Mouse (Mus musculus): Measurements from ENCODE around the gene Pabpc4. TPM values are rescaled to one million over a fixed set of nuclear protein-coding genes. Genes with fewer than 3 reads are reported as not detected.
A peak's percentile ranks its signal among the peaks of the same experiment; 100 is the strongest.

The Pabpc4 gene
- polyA plus RNA-seq, 1 experiment from 2014 or later: 28.4 TPM

DNA sequence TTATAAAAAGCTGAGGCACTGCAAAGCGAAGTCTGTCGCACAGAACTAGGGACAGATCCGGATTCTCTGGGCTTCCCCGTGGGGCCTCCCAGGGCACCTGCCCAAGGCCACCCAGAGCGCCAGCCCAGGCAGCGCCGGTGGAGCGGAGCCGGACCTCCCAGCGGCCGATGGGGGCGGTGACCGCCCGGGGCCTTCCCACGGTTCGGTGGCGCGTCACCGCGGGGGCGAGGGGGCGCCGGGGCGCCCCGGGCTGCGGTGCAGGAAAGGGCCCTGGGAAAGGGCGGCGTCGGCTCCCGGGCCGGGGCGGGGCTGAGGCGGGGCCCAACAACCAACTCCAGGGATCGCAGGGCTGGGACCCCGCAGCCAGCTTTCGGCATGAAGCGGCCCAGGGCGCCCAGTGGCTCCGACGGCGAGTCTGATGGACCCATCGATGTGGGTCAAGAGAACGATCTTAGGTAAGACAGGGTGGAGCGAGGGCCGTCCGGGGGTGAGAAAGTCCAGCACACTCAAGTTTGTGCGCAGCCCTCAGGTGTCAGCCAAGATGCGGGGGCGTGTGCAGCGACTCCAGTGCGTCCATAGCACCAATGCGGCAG, 28.6 kb upstream of the Pabpc4 start, which contains the start of gene Heyl:
Gene Heyl (plus strand): TSS at position 65 of the 593 bp plus-strand sequence.
- peaks cover 8% of the 10 kb centered on the region for H3K4me1 ChIP-seq
- whole genome bisulfite sequencing: 1% methylated on average over 48 of the region's 52 CpGs
- H3K9me3 ChIP-seq: no peaks in the 10 kb centered on the region
- peak within 1 kb of the TSS; percentile 36 for H3K4me3 ChIP-seq
- ATAC-seq (replicated peaks): peak; percentile 38; the same call in 1 of the 2 replicates
- H3K36me3 ChIP-seq: no peaks in the 10 kb centered on the region
- H3K27me3 ChIP-seq: peaks cover 29% of the 10 kb centered on the region; the same call in 1 of the 2 replicates
- H3K27ac ChIP-seq (replicated peaks): no peak within 1 kb of the TSS
- H3K9ac ChIP-seq (replicated peaks): peak within 1 kb of the TSS; percentile 30
- peak within 1 kb of the TSS; percentile 59 for H3K4me2 ChIP-seq (replicated peaks)

GRCm38 (mm10) chr4:123235835-123236430, 26.2 kb upstream of the Pabpc4 start:
- no peak for ATAC-seq (replicated peaks)

GRCm38 (mm10) chr4:123236431-123237031, 25.6 kb upstream of the Pabpc4 start:
- Histone ChIP-seq H3K4me1 (peaks cover 16% of the 10 kb centered on the region), H3K27me3 (peaks cover 46% of the 10 kb centered on the region; the same call in 1 of the 2 replicates), H3K36me3 (no peaks in the 10 kb centered on the region), H3K9me3 (no peaks in the 10 kb centered on the region), H3K27ac (replicated peaks) (no peak overlapping the region), H3K4me3 (no peak overlapping the region), H3K9ac (replicated peaks) (no peak overlapping the region), H3K4me2 (replicated peaks) (no peak overlapping the region)
- 84% methylated on average over 13 of the region's 13 CpGs for WGBS
- no peak for ATAC-seq (replicated peaks)

More at GRCm38 (mm10) chr4:123235835-123236430, 26.2 kb upstream of the Pabpc4 start:
- WGBS: 72% methylated on average over 9 of the region's 9 CpGs
- no peak overlapping the region for H3K27ac ChIP-seq (replicated peaks)
- no peak overlapping the region for H3K9ac ChIP-seq (replicated peaks)
- peaks cover 46% of the 10 kb centered on the region; the same call in 1 of the 2 replicates for H3K27me3 ChIP-seq
- H3K9me3 ChIP-seq: no peaks in the 10 kb centered on the region
- no peak overlapping the region for H3K4me2 ChIP-seq (replicated peaks)
- peaks cover 16% of the 10 kb centered on the region for H3K4me1 ChIP-seq
- no peak overlapping the region for H3K4me3 ChIP-seq
- no peaks in the 10 kb centered on the region for H3K36me3 ChIP-seq

- no peak for ATAC-seq (replicated peaks)
- H3K36me3 ChIP-seq: no peaks in the 10 kb centered on the region
- H3K4me1 ChIP-seq: peaks cover 16% of the 10 kb centered on the region
- 67% methylated on average over 6 of the region's 6 CpGs for WGBS
- peaks cover 41% of the 10 kb centered on the region; the same call in 1 of the 2 replicates for H3K27me3 ChIP-seq
- H3K4me3 ChIP-seq: no peak overlapping the region
- H3K9me3 ChIP-seq: no peaks in the 10 kb centered on the region
- H3K9ac ChIP-seq (replicated peaks): no peak overlapping the region
- H3K27ac ChIP-seq (replicated peaks): no peak overlapping the region
- H3K4me2 ChIP-seq (replicated peaks): no peak overlapping the region
Measured at GRCm38 (mm10) chr4:123237386-123238266, 24.5 kb upstream of the Pabpc4 start.

GRCm38 (mm10) chr4:123239361-123240203, 22.6 kb upstream of the Pabpc4 start:
- H3K9ac ChIP-seq (replicated peaks): peak overlapping the region; percentile 38

DNA sequence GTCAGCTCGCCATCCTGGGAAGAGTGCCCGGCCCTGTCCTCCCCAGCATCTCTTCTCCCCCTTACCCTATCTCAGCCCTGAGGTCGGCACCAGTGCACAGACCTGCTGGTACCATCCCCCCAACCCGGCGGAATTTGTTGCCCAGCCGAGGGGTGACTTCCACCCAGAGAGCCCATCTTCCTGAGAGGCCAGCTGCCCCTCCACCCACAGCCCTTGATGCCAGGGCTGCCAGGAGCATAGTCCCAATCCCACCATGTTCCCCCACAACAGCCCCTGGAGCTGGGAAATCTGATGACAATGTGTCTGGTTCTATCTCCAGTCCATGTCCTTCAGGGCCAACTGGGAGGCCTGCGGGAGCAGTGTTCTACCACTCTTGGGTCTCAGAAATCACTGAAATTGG, 15.9 kb upstream of the Pabpc4 start:
- no peak for ATAC-seq (replicated peaks)
- no peaks in the 10 kb centered on the region for H3K36me3 ChIP-seq
- H3K4me2 ChIP-seq (replicated peaks): no peak overlapping the region
- no peaks in the 10 kb centered on the region for H3K27me3 ChIP-seq
- no peaks in the 10 kb centered on the region for H3K9me3 ChIP-seq
- no peak overlapping the region for H3K9ac ChIP-seq (replicated peaks)
- H3K4me3 ChIP-seq: no peak overlapping the region
- H3K4me1 ChIP-seq: no peaks in the 10 kb centered on the region
- no peak overlapping the region for H3K27ac ChIP-seq (replicated peaks)
- WGBS: 95% methylated on average over 7 of the region's 7 CpGs

More at GRCm38 (mm10) chr4:123239361-123240203, 22.6 kb upstream of the Pabpc4 start:
- peaks cover 26% of the 10 kb centered on the region; the same call in 1 of the 2 replicates for H3K27me3 ChIP-seq
- ATAC-seq (replicated peaks): no peak
- no peaks in the 10 kb centered on the region for H3K36me3 ChIP-seq
- 8% methylated on average over 56 of the region's 58 CpGs for WGBS
- H3K27ac ChIP-seq (replicated peaks): no peak overlapping the region
- H3K4me2 ChIP-seq (replicated peaks): peak overlapping the region; percentile 42
- peaks cover 9% of the 10 kb centered on the region for H3K4me1 ChIP-seq
- H3K9me3 ChIP-seq: no peaks in the 10 kb centered on the region
- peak overlapping the region; percentile 29 for H3K4me3 ChIP-seq

DNA sequence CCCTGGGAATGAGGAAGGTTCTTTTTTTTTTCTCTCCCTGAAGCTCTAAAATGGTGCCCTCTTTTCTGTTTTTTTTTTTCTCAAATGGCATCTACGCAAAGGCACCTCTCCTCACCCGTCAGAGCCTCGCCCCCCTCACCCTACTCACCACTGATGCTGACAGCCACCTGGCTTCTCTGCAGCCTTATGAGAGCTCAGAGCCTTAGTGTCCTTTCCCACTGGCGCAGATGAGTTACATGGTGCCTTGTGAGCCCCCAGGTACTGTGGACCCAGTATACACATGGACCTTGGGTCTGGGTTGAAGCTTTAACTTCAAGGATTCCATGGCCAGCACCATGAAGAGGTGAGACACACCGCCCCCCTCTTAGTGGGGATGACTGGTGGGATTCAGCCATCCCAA, 15.5 kb upstream of the Pabpc4 start:
- H3K27ac ChIP-seq (replicated peaks): no peak overlapping the region
- no peak overlapping the region for H3K4me2 ChIP-seq (replicated peaks)
- H3K4me3 ChIP-seq: no peak overlapping the region
- no peak overlapping the region for H3K9ac ChIP-seq (replicated peaks)
- H3K36me3 ChIP-seq: no peaks in the 10 kb centered on the region
- ATAC-seq (replicated peaks): no peak
- 92% methylated on average over 5 of the region's 5 CpGs for WGBS
- no peaks in the 10 kb centered on the region for H3K4me1 ChIP-seq
- no peaks in the 10 kb centered on the region for H3K9me3 ChIP-seq
- no peaks in the 10 kb centered on the region for H3K27me3 ChIP-seq

DNA sequence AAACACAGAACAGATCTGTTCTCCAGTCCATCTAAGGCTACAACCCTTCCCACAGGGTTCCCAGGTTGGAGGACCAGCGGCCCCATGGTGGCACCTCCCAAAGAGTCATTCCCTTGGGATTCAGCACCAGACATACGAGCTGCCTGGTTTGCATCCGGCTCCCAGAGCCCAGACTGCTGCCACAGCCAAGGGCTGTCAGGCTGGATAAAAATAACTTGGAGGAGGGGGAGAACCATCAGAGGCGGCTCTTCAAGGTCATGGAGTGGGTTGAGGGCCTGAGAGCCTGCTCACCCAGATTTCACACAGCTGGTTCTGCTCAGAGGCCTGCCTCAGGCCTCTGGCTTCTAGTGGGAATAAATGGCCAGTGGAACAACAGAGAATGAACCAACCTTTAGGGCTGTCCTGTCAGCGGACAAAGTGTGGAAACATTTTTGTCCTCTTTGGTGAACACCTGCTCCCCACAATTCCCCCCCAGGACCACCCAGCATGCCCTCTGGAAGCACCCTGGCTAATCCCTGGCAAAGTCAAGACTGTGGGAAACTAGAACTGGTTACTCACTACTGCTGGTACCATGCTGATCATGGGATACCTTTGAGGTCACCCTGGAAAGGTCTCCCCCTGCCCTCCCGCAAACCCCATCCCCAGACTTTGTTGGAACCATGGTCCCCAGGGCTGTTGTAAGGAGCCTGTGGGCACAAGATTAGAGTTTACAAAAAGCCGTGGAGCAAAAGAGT, 14.8 kb upstream of the Pabpc4 start:
- Histone ChIP-seq H3K4me1 (no peaks in the 10 kb centered on the region), H3K4me2 (replicated peaks) (no peak overlapping the region), H3K27ac (replicated peaks) (no peak overlapping the region), H3K27me3 (no peaks in the 10 kb centered on the region), H3K9ac (replicated peaks) (no peak overlapping the region), H3K36me3 (no peaks in the 10 kb centered on the region), H3K4me3 (no peak overlapping the region), H3K9me3 (no peaks in the 10 kb centered on the region)
- 73% methylated on average over 7 of the region's 7 CpGs for WGBS
- ATAC-seq (replicated peaks): no peak

- no peaks in the 10 kb centered on the region for H3K9me3 ChIP-seq
- no peak for ATAC-seq (replicated peaks)
- no peak overlapping the region for H3K9ac ChIP-seq (replicated peaks)
- H3K27ac ChIP-seq (replicated peaks): no peak overlapping the region
- H3K27me3 ChIP-seq: no peaks in the 10 kb centered on the region
- WGBS: 79% methylated on average over 7 of the region's 7 CpGs
- no peak overlapping the region for H3K4me2 ChIP-seq (replicated peaks)
- no peaks in the 10 kb centered on the region for H3K4me1 ChIP-seq
- no peaks in the 10 kb centered on the region for H3K36me3 ChIP-seq
- H3K4me3 ChIP-seq: no peak overlapping the region
Measured at GRCm38 (mm10) chr4:123248971-123249567, 13.1 kb upstream of the Pabpc4 start.

DNA sequence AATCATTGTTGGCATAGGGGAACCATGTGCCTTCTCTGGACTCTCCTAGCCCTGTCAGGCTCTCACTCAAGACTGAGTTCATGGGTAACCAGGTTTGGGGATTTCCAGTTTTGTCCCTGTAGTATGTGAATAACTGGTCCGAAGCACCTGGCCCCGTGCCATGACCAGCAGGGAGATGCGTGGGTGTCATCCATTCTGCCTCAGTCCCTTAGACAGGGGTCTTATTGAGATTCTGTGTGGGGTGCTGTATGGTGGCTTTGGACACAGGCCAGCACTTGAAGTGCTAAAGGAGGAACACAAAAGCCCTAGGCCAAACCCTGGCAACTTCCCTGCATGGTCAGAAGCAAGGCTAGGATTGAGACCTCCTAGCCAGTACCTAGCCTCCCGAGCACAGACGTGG, 9.9 kb upstream of the Pabpc4 start:
- Histone ChIP-seq H3K4me1 (no peaks in the 10 kb centered on the region), H3K27ac (replicated peaks) (no peak overlapping the region), H3K4me3 (no peak overlapping the region), H3K4me2 (replicated peaks) (no peak overlapping the region), H3K27me3 (no peaks in the 10 kb centered on the region), H3K9ac (replicated peaks) (no peak overlapping the region), H3K36me3 (no peaks in the 10 kb centered on the region), H3K9me3 (no peaks in the 10 kb centered on the region)
- no peak for ATAC-seq (replicated peaks)
- 64% methylated on average over 5 of the region's 5 CpGs for WGBS
